Mouse (Mus musculus): Measurements from ENCODE around the gene Furin. TPM values are rescaled to one million over a fixed set of nuclear protein-coding genes. Genes with fewer than 3 reads are reported as not detected.

Furin gene
- 25.4 and 25.9 TPM in 2 replicates for total RNA-seq (2014; rRNA removed)
- polyA plus RNA-seq (2015; fragmentation: Nextera tagmentation; extraction: Ambion mirVana), result 6.6 and 6.8 TPM in 2 replicates

GRCm38 (mm10) chr7:80405188-80405695 is at the start of gene Furin:
Gene Furin (minus strand): TSS chr7:80405436.
- Histone ChIP-seq H3K9me3 (ENCODE audit: low read length) (no peaks in the 10 kb centered on the region), H3K27ac (no peak within 1 kb of the TSS), H3K4me2 (ENCODE audit: low read depth, low read length) (no peak within 1 kb of the TSS), H3K27me3 (ENCODE audit: insufficient read depth, low read length) (no peaks in the 10 kb centered on the region), H3K9ac (replicated peaks; ENCODE audit: low read length) (no peak within 1 kb of the TSS), H3K4me1 (ENCODE audit: insufficient read depth, low read length) (peaks cover 13% of the 10 kb centered on the region), H3K36me3 (ENCODE audit: insufficient read depth, low read length) (no peaks in the 10 kb centered on the region), H3K4me3 (ENCODE audit: low read length) (no peak within 1 kb of the TSS)
- ATAC-seq (no peak), DNase-seq (ENCODE audit: low spot score) (no peak)
- 75% methylated on average over 9 of the region's 9 CpGs for WGBS
- no peak for TF ChIP-seq CTCF (IDR thresholded peaks at IDR 0.05; ENCODE audit: low read depth)

- Histone ChIP-seq H3K4me1 (ENCODE audit: insufficient read depth, low read length) (0 out of 2 replicates have a peak, but pooled peaks cover 4% of the 10 kb centered on the region), H3K9ac (replicated peaks; ENCODE audit: low read length) (no peak overlapping the region), H3K27ac (no peak overlapping the region), H3K4me2 (ENCODE audit: low read depth, low read length) (no peak overlapping the region), H3K4me3 (ENCODE audit: low read length) (no peak overlapping the region), H3K27me3 (ENCODE audit: insufficient read depth, low read length) (no peaks in the 10 kb centered on the region), H3K9me3 (ENCODE audit: low read length) (no peaks in the 10 kb centered on the region), H3K36me3 (ENCODE audit: insufficient read depth, low read length) (no peaks in the 10 kb centered on the region; the same call in 1 of the 2 replicates)
- no peak for TF ChIP-seq CTCF (IDR thresholded peaks at IDR 0.05; ENCODE audit: low read depth)
- WGBS, result 89% methylated on average over 2 of the region's 2 CpGs
- DNase-seq (ENCODE audit: low spot score), result no peak
- no peak for ATAC-seq
Observed at GRCm38 (mm10) chr7:80454786-80455185, 49.5 kb upstream of the Furin start.

DNA sequence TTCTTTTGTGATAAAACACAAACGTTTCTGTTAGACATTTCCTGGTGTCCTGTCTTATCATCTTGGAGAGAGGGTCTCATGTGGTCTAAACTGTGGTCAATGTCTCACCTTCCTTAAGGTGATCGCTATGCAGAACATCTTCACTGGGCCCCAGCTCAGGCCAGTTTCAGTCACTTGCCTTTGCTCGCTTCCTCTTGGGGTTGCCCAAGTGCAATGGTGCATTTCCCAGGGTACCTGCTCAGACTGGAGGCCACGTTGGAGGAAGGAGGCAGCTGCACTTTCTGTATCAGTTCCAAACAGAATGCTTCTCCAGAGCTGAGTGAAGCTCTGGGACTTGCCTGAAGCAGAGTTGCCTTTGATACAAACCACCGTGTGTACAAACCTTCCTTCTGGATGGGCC is 48.8 kb upstream of the Furin start:
- 83% methylated on average over 5 of the region's 5 CpGs for WGBS
- ATAC-seq, result no peak

GRCm38 (mm10) chr7:80453121-80453520 is 47.9 kb upstream of the Furin start:
- ATAC-seq, result no peak
- Histone ChIP-seq H3K27me3 (ENCODE audit: insufficient read depth, low read length) (no peaks in the 10 kb centered on the region), H3K4me2 (ENCODE audit: low read depth, low read length) (no peak overlapping the region), H3K9ac (replicated peaks; ENCODE audit: low read length) (no peak overlapping the region), H3K27ac (no peak overlapping the region), H3K4me3 (ENCODE audit: low read length) (no peak overlapping the region), H3K4me1 (ENCODE audit: insufficient read depth, low read length) (0 out of 2 replicates have a peak, but pooled peaks cover 4% of the 10 kb centered on the region), H3K9me3 (ENCODE audit: low read length) (no peaks in the 10 kb centered on the region), H3K36me3 (ENCODE audit: insufficient read depth, low read length) (no peaks in the 10 kb centered on the region; the same call in 1 of the 2 replicates)
- DNase-seq (ENCODE audit: low spot score), result no peak
- 85% methylated on average over 3 of the region's 3 CpGs for WGBS
- TF ChIP-seq CTCF (IDR thresholded peaks at IDR 0.05; ENCODE audit: low read depth), result no peak

More for the DNA sequence above, 48.8 kb upstream of the Furin start:
- H3K9ac ChIP-seq (replicated peaks; ENCODE audit: low read length), result no peak overlapping the region
- H3K4me3 ChIP-seq (ENCODE audit: low read length), result no peak overlapping the region
- no peaks in the 10 kb centered on the region for H3K9me3 ChIP-seq (ENCODE audit: low read length)
- no peak for DNase-seq (ENCODE audit: low spot score)
- H3K4me2 ChIP-seq (ENCODE audit: low read depth, low read length), result no peak overlapping the region
- H3K4me1 ChIP-seq (ENCODE audit: insufficient read depth, low read length), result 0 out of 2 replicates have a peak, but pooled peaks cover 4% of the 10 kb centered on the region
- TF ChIP-seq CTCF (IDR thresholded peaks at IDR 0.05; ENCODE audit: low read depth), result no peak
- H3K27ac ChIP-seq, result no peak overlapping the region
- H3K36me3 ChIP-seq (ENCODE audit: insufficient read depth, low read length), result no peaks in the 10 kb centered on the region; the same call in 1 of the 2 replicates
- no peaks in the 10 kb centered on the region for H3K27me3 ChIP-seq (ENCODE audit: insufficient read depth, low read length)

DNA sequence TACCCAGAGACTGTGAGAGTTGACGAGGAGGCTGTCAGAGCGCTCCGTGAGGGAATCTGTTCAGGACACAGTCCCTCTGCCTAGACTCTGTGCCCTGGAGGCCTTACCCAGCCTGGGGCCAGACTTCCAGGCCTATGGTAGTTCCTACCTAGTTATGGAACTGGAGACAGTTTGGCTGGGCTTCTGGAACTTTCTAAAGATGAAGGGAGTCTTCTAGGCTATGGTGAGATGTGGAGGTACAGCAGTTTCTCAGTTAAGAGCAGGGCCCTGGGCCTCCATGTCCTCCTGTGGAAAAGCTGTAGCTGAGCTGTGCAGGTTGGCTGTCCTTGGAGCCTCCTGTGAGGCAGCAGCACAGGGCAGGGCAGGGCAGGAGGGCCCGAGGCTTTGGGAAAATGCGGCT is 47.0 kb upstream of the Furin start:
- no peak overlapping the region for H3K4me3 ChIP-seq (ENCODE audit: low read length)
- H3K36me3 ChIP-seq (ENCODE audit: insufficient read depth, low read length), result no peaks in the 10 kb centered on the region; the same call in 1 of the 2 replicates
- no peak overlapping the region for H3K9ac ChIP-seq (replicated peaks; ENCODE audit: low read length)
- ATAC-seq, result no peak
- H3K27me3 ChIP-seq (ENCODE audit: insufficient read depth, low read length), result no peaks in the 10 kb centered on the region
- DNase-seq (ENCODE audit: low spot score), result no peak
- no peak overlapping the region for H3K27ac ChIP-seq
- WGBS, result 85% methylated on average over 5 of the region's 5 CpGs
- no peaks in the 10 kb centered on the region for H3K9me3 ChIP-seq (ENCODE audit: low read length)
- H3K4me1 ChIP-seq (ENCODE audit: insufficient read depth, low read length), result no peaks in the 10 kb centered on the region
- TF ChIP-seq CTCF (IDR thresholded peaks at IDR 0.05; ENCODE audit: low read depth), result no peak
- no peak overlapping the region for H3K4me2 ChIP-seq (ENCODE audit: low read depth, low read length)

GRCm38 (mm10) chr7:80451550-80452232 is 46.5 kb upstream of the Furin start:
- no peak for TF ChIP-seq CTCF (IDR thresholded peaks at IDR 0.05; ENCODE audit: low read depth)
- H3K4me1 ChIP-seq (ENCODE audit: insufficient read depth, low read length), result no peaks in the 10 kb centered on the region
- H3K9ac ChIP-seq (replicated peaks; ENCODE audit: low read length), result no peak overlapping the region
- no peaks in the 10 kb centered on the region for H3K27me3 ChIP-seq (ENCODE audit: insufficient read depth, low read length)
- no peak overlapping the region for H3K27ac ChIP-seq
- ATAC-seq, result no peak
- no peaks in the 10 kb centered on the region for H3K9me3 ChIP-seq (ENCODE audit: low read length)
- no peak for DNase-seq (ENCODE audit: low spot score)
- H3K4me3 ChIP-seq (ENCODE audit: low read length), result no peak overlapping the region
- H3K36me3 ChIP-seq (ENCODE audit: insufficient read depth, low read length), result no peaks in the 10 kb centered on the region; the same call in 1 of the 2 replicates
- H3K4me2 ChIP-seq (ENCODE audit: low read depth, low read length), result no peak overlapping the region
- 66% methylated on average over 3 of the region's 3 CpGs for WGBS

- DNase-seq (ENCODE audit: low spot score) (no peak), ATAC-seq (no peak)
- Histone ChIP-seq H3K4me3 (ENCODE audit: low read length) (no peak overlapping the region), H3K27me3 (ENCODE audit: insufficient read depth, low read length) (no peaks in the 10 kb centered on the region), H3K36me3 (ENCODE audit: insufficient read depth, low read length) (no peaks in the 10 kb centered on the region; the same call in 1 of the 2 replicates), H3K9me3 (ENCODE audit: low read length) (no peaks in the 10 kb centered on the region), H3K9ac (replicated peaks; ENCODE audit: low read length) (no peak overlapping the region), H3K4me2 (ENCODE audit: low read depth, low read length) (no peak overlapping the region), H3K4me1 (ENCODE audit: insufficient read depth, low read length) (no peaks in the 10 kb centered on the region), H3K27ac (no peak overlapping the region)
- TF ChIP-seq CTCF (IDR thresholded peaks at IDR 0.05; ENCODE audit: low read depth), result no peak
- 83% methylated on average over 4 of the region's 4 CpGs for WGBS
Observed at GRCm38 (mm10) chr7:80450354-80450753, 45.1 kb upstream of the Furin start.

Measured in hindbrain, postnatal 0 days (tissue).